In genomic region chr7:105480081-105480480, GRCm38 (mm10) we compare ENCODE assay signal across 12 mouse cellular contexts. TPM values are rescaled to one million over a fixed set of nuclear protein-coding genes. Genes with fewer than 3 reads are reported as not detected.
DNase-seq lines count a peak whose midpoint lies in the region; ATAC-seq and TF ChIP-seq lines count a peak whose summit lies in the region.
"Had no signal": no experiment of that assay in that cellular context is flagged by ENCODE, and none has a peak within 500 bp of the region (broad histone marks: within the 10 kb centered on the region; RNA-seq: fewer than 3 reads in every experiment).

No protein-coding gene starts in this region.

- intact Hi-C loops in heart, adult 2 months (cut with DNase I): no loop called here

- no peak for DNase-seq in heart, adult 2 months
- DNase-seq in heart, adult 11 months: no peak
- DNase-seq in lung, adult 2 months: no peak
- DNase-seq in hindbrain, embryonic 11.5 days (ENCODE audit: low spot score): no peak
- peak; percentile 82 for DNase-seq in retina, postnatal 1 day
- no peak for DNase-seq in layer of hippocampus, postnatal 10 days (ENCODE audit: low spot score in 2 of 2)
- DNase-seq in thymus, adult 18-20 months: no peak
- DNase-seq: cerebellum, adult 9-11 months had no signal

- TF ChIP-seq POLR2A in heart, adult 2 months (IDR thresholded peaks at IDR 0.05; ENCODE audit: insufficient read depth, low read depth, low read length): no peak
- no peak for TF ChIP-seq POLR2A in lung, adult 2 months (IDR thresholded peaks at IDR 0.05; ENCODE audit: borderline replicate concordance, extremely low read depth, low read depth, low read length)

- H3K4me3 ChIP-seq in heart, adult 2 months: peak overlapping the region; percentile 78; the same call in 1 of the 2 replicates
- no peak overlapping the region for H3K4me3 ChIP-seq in lung, embryonic 16.5 days (ENCODE audit: low read length)
- no peak overlapping the region for H3K4me3 ChIP-seq in lung, adult 2 months (replicated peaks; ENCODE audit: extremely low read depth, low read depth, low read length)
- H3K4me3 ChIP-seq in hindbrain, embryonic 11.5 days (ENCODE audit: low read depth, low read length): no peak overlapping the region
- H3K4me3 ChIP-seq: liver, embryonic 15.5 days had no signal

- H3K9ac ChIP-seq in heart, adult 2 months (ENCODE audit: low read depth, low read length): peak overlapping the region; percentile 94
- no peak overlapping the region for H3K9ac ChIP-seq in lung, embryonic 16.5 days (ENCODE audit: low read length)
- H3K9ac ChIP-seq in hindbrain, embryonic 11.5 days (ENCODE audit: low read depth, low read length): no peak overlapping the region
- H3K9ac ChIP-seq: liver, embryonic 15.5 days had no signal

- no peak for ATAC-seq in lung, embryonic 16.5 days (ENCODE audit: low read depth)
- no peak for ATAC-seq in hindbrain, embryonic 11.5 days (ENCODE audit: low FRiP score)
- ATAC-seq: CD4-positive, CD25-positive, alpha-beta regulatory T cell, adult 4 months had no signal

- H3K36me3 ChIP-seq in heart, adult 2 months (ENCODE audit: control insufficient read depth, insufficient read depth, low read length): peaks cover 8% of the 10 kb centered on the region
- H3K36me3 ChIP-seq in lung, embryonic 16.5 days (ENCODE audit: control insufficient read depth, insufficient read depth, low read length): no peaks in the 10 kb centered on the region
- no peaks in the 10 kb centered on the region for H3K36me3 ChIP-seq in hindbrain, embryonic 11.5 days (ENCODE audit: control insufficient read depth, insufficient read depth, low read length)
- H3K36me3 ChIP-seq: liver, embryonic 15.5 days had no signal

- no peak for TF ChIP-seq CTCF in heart, adult 2 months (IDR thresholded peaks at IDR 0.05)
- TF ChIP-seq CTCF in lung, adult 2 months (IDR thresholded peaks at IDR 0.05; ENCODE audit: insufficient read depth, low read length): no peak

- 49% methylated on average over 5 of the region's 5 CpGs for WGBS in heart, adult 2 months
- 63% methylated on average over 5 of the region's 5 CpGs for WGBS in lung, embryonic 16.5 days
- 58% methylated on average over 5 of the region's 5 CpGs for WGBS in lung, adult 2 months
- WGBS in hindbrain, embryonic 11.5 days: 50% methylated on average over 5 of the region's 5 CpGs

- H3K9me3 ChIP-seq in lung, embryonic 16.5 days (ENCODE audit: control insufficient read depth, low read length): no peaks in the 10 kb centered on the region
- no peaks in the 10 kb centered on the region for H3K9me3 ChIP-seq in hindbrain, embryonic 11.5 days (ENCODE audit: control insufficient read depth, low read length)
- H3K9me3 ChIP-seq: liver, embryonic 15.5 days had no signal

- H3K27ac ChIP-seq in heart, adult 2 months: peak overlapping the region; percentile 97
- H3K27ac ChIP-seq in lung, embryonic 16.5 days (ENCODE audit: low read length): no peak overlapping the region
- H3K27ac ChIP-seq in hindbrain, embryonic 11.5 days (ENCODE audit: low read depth, low read length): 0 out of 2 replicates have a peak overlapping the region, but pooled peaks have one; percentile 36
- H3K27ac ChIP-seq: liver, embryonic 15.5 days had no signal

- no peak for TF ChIP-seq EP300 in heart, adult 2 months (IDR thresholded peaks at IDR 0.05; ENCODE audit: insufficient read depth, low read depth, low read length)

- peak overlapping the region; percentile 85 for H3K4me2 ChIP-seq in lung, embryonic 16.5 days (ENCODE audit: low read depth, low read length)
- no peak overlapping the region for H3K4me2 ChIP-seq in hindbrain, embryonic 11.5 days (replicated peaks; ENCODE audit: low read depth, low read length)
- H3K4me2 ChIP-seq: liver, embryonic 15.5 days had no signal

- peaks cover 12% of the 10 kb centered on the region for H3K4me1 ChIP-seq in heart, adult 2 months (ENCODE audit: control insufficient read depth, insufficient read depth, low read length)
- H3K4me1 ChIP-seq in lung, embryonic 16.5 days (replicated peaks; ENCODE audit: control insufficient read depth, insufficient read depth, low read length): peaks cover 18% of the 10 kb centered on the region
- H3K4me1 ChIP-seq in lung, adult 2 months (ENCODE audit: control insufficient read depth, insufficient read depth, low read length): peaks cover 8% of the 10 kb centered on the region
- 0 out of 2 replicates have a peak, but pooled peaks cover 8% of the 10 kb centered on the region for H3K4me1 ChIP-seq in hindbrain, embryonic 11.5 days (replicated peaks; ENCODE audit: control insufficient read depth, insufficient read depth, low read length)

- no peaks in the 10 kb centered on the region for H3K79me2 ChIP-seq in heart, adult 2 months (replicated peaks; ENCODE audit: control insufficient read depth, insufficient read depth, low read length)

- no peaks in the 10 kb centered on the region for H3K27me3 ChIP-seq in heart, adult 2 months (ENCODE audit: control insufficient read depth, insufficient read depth, low read length)
- H3K27me3 ChIP-seq in lung, embryonic 16.5 days (ENCODE audit: control insufficient read depth, insufficient read depth, low read depth, low read length): no peaks in the 10 kb centered on the region
- no peaks in the 10 kb centered on the region; the same call in 1 of the 2 replicates for H3K27me3 ChIP-seq in hindbrain, embryonic 11.5 days (ENCODE audit: control insufficient read depth, insufficient read depth, low read length)

RNA-seq across cellular contexts. Expression of gene Cavin3, which starts 2.0 kb away (rescaled TPM):
- 10 to 100 TPM; 17.5 to 24.0 TPM for total RNA-seq in heart, adult 2 months (2021)
- polyA plus RNA-seq in heart, adult 2 months (2012; rRNA removed): 18.0 and 21.0 TPM in 2 replicates
- 90.2 and 97.1 TPM in 2 replicates for polyA plus RNA-seq in lung, embryonic 16.5 days (2015; fragmentation: Nextera tagmentation; extraction: Ambion mirVana)
- 52.5 and 76.9 TPM in 2 replicates for polyA plus RNA-seq in lung, adult 2 months (2012; rRNA removed)
- polyA plus RNA-seq in hindbrain, embryonic 11.5 days (2014; fragmentation: Nextera tagmentation; extraction: Ambion mirVana): 29.6 and 34.3 TPM in 2 replicates
- total RNA-seq in layer of hippocampus, postnatal 10 days (2021): 10 to 100 TPM; 13.7 to 13.8 TPM
- total RNA-seq: neutrophil, adult 5-6 weeks had no signal

RNA-seq across cellular contexts. Expression of gene Cckbr, which starts 54.5 kb away (rescaled TPM):
- total RNA-seq in heart, adult 2 months (2021): not detected
- polyA plus RNA-seq in heart, adult 2 months (2012; rRNA removed): not detected in 2 replicates
- polyA plus RNA-seq in lung, embryonic 16.5 days (2015; fragmentation: Nextera tagmentation; extraction: Ambion mirVana): 0.26 and 0.60 TPM in 2 replicates
- polyA plus RNA-seq in lung, adult 2 months (2012; rRNA removed): not detected in 2 replicates
- polyA plus RNA-seq in hindbrain, embryonic 11.5 days (2014; fragmentation: Nextera tagmentation; extraction: Ambion mirVana): 0.13 and 0.17 TPM in 2 replicates
- total RNA-seq in layer of hippocampus, postnatal 10 days (2021): 10 to 100 TPM; 13.2 to 14.5 TPM
- total RNA-seq: neutrophil, adult 5-6 weeks had no signal
- polyA plus RNA-seq: CD4-positive, CD25-positive, alpha-beta regulatory T cell, adult 4 months; liver, embryonic 15.5 days had no signal
